Mouse (Mus musculus): ENCODE results near the gene Polr2g. TPM values are rescaled to one million over a fixed set of nuclear protein-coding genes. Genes with fewer than 3 reads are reported as not detected.

Gene Polr2g
- polyA plus RNA-seq, 1 experiment from 2014 or later, result 141 TPM

- Histone ChIP-seq H3K9ac (replicated peaks; ENCODE audit: low read depth, low read length) (peak within 1 kb of the TSS; percentile 90), H3K36me3 (ENCODE audit: control insufficient read depth, insufficient read depth, low read length) (peaks cover 18% of the 10 kb centered on the region), H3K27me3 (ENCODE audit: control insufficient read depth, insufficient read depth, low read length) (no peaks in the 10 kb centered on the region), H3K4me2 (ENCODE audit: low read depth, low read length) (peak within 1 kb of the TSS; percentile 98), H3K9me3 (ENCODE audit: control insufficient read depth, low read length) (no peaks in the 10 kb centered on the region), H3K27ac (ENCODE audit: low read depth, low read length) (peak within 1 kb of the TSS; percentile 98), H3K4me3 (ENCODE audit: low read depth, low read length) (peak within 1 kb of the TSS; percentile 99), H3K4me1 (ENCODE audit: control insufficient read depth, insufficient read depth, low read length) (peaks cover 50% of the 10 kb centered on the region)
- WGBS, result under 1% methylated on average over 81 of the region's 83 CpGs
- peak; percentile 97 for ATAC-seq (ENCODE audit: low read depth)
Measured at GRCm38 (mm10) chr19:8819596-8820423, 21.4 kb upstream of the Polr2g start, which contains the start of gene Hnrnpul2. Gene Hnrnpul2, plus strand, starts transcription at chr19:8820010.

GRCm38 (mm10) chr19:8818801-8819595, 20.6 kb upstream of the Polr2g start, which contains the start of gene Ttc9c:
Gene Ttc9c, minus strand, starts transcription at chr19:8819333.
- peaks cover 50% of the 10 kb centered on the region for H3K4me1 ChIP-seq (ENCODE audit: control insufficient read depth, insufficient read depth, low read length)
- peak within 1 kb of the TSS; percentile 98 for H3K27ac ChIP-seq (ENCODE audit: low read depth, low read length)
- peak within 1 kb of the TSS; percentile 99 for H3K4me3 ChIP-seq (ENCODE audit: low read depth, low read length)
- no peaks in the 10 kb centered on the region for H3K27me3 ChIP-seq (ENCODE audit: control insufficient read depth, insufficient read depth, low read length)
- WGBS, result under 1% methylated on average over 33 of the region's 33 CpGs
- ATAC-seq (ENCODE audit: low read depth), result peak; percentile 95
- H3K4me2 ChIP-seq (ENCODE audit: low read depth, low read length), result peak within 1 kb of the TSS; percentile 98
- H3K9ac ChIP-seq (replicated peaks; ENCODE audit: low read depth, low read length), result peak within 1 kb of the TSS; percentile 90
- H3K36me3 ChIP-seq (ENCODE audit: control insufficient read depth, insufficient read depth, low read length), result peaks cover 15% of the 10 kb centered on the region
- no peaks in the 10 kb centered on the region for H3K9me3 ChIP-seq (ENCODE audit: control insufficient read depth, low read length)

DNA sequence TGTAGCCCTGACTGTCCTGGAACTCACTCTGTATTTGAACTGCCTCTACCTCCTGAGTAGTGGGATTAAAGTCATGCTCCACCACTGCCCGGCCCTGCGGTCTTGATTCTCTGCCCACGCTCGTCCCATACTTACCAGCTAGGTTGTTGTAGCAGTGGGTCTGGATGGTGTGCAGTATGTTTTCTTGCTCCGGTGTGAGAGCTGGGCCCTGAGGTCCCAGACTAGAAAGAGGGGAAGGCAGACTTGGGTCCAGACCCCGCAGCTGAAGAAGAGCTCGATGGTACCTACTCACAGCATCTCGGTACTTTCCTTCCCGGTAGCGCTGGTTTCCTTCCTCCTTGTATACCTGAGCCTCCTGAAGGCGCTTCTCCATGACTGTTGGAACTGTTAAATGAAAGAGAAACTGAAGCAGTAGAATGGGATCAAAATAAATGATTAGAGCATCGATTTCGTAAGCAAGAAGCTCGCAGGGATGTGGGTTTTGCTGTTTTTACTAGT, 20.0 kb upstream of the Polr2g start:
- Histone ChIP-seq H3K4me2 (ENCODE audit: low read depth, low read length) (peak overlapping the region; percentile 98), H3K9ac (replicated peaks; ENCODE audit: low read depth, low read length) (peak overlapping the region; percentile 65), H3K4me3 (ENCODE audit: low read depth, low read length) (peak overlapping the region; percentile 99), H3K36me3 (ENCODE audit: control insufficient read depth, insufficient read depth, low read length) (peaks cover 14% of the 10 kb centered on the region), H3K27ac (ENCODE audit: low read depth, low read length) (peak overlapping the region; percentile 98), H3K27me3 (ENCODE audit: control insufficient read depth, insufficient read depth, low read length) (no peaks in the 10 kb centered on the region), H3K4me1 (ENCODE audit: control insufficient read depth, insufficient read depth, low read length) (peaks cover 50% of the 10 kb centered on the region), H3K9me3 (ENCODE audit: control insufficient read depth, low read length) (no peaks in the 10 kb centered on the region)
- no peak for ATAC-seq (ENCODE audit: low read depth)
- WGBS, result 38% methylated on average over 14 of the region's 14 CpGs

GRCm38 (mm10) chr19:8817001-8817400, 18.6 kb upstream of the Polr2g start:
- no peak overlapping the region for H3K27ac ChIP-seq (ENCODE audit: low read depth, low read length)
- H3K4me2 ChIP-seq (ENCODE audit: low read depth, low read length), result peak overlapping the region; percentile 7; the same call in 1 of the 2 replicates
- ATAC-seq (ENCODE audit: low read depth), result no peak
- no peak overlapping the region for H3K9ac ChIP-seq (replicated peaks; ENCODE audit: low read depth, low read length)
- peaks cover 37% of the 10 kb centered on the region for H3K4me1 ChIP-seq (ENCODE audit: control insufficient read depth, insufficient read depth, low read length)
- no peak overlapping the region for H3K4me3 ChIP-seq (ENCODE audit: low read depth, low read length)
- H3K36me3 ChIP-seq (ENCODE audit: control insufficient read depth, insufficient read depth, low read length), result peaks cover 22% of the 10 kb centered on the region
- H3K27me3 ChIP-seq (ENCODE audit: control insufficient read depth, insufficient read depth, low read length), result no peaks in the 10 kb centered on the region
- 84% methylated on average over 3 of the region's 3 CpGs for WGBS
- no peaks in the 10 kb centered on the region for H3K9me3 ChIP-seq (ENCODE audit: control insufficient read depth, low read length)

- peaks cover 29% of the 10 kb centered on the region for H3K4me1 ChIP-seq (ENCODE audit: control insufficient read depth, insufficient read depth, low read length)
- 63% methylated on average over 11 of the region's 11 CpGs for WGBS
- no peak overlapping the region for H3K9ac ChIP-seq (replicated peaks; ENCODE audit: low read depth, low read length)
- no peak overlapping the region for H3K4me3 ChIP-seq (ENCODE audit: low read depth, low read length)
- H3K36me3 ChIP-seq (ENCODE audit: control insufficient read depth, insufficient read depth, low read length), result peaks cover 29% of the 10 kb centered on the region
- no peaks in the 10 kb centered on the region for H3K9me3 ChIP-seq (ENCODE audit: control insufficient read depth, low read length)
- no peak overlapping the region for H3K27ac ChIP-seq (ENCODE audit: low read depth, low read length)
- no peaks in the 10 kb centered on the region for H3K27me3 ChIP-seq (ENCODE audit: control insufficient read depth, insufficient read depth, low read length)
- ATAC-seq (ENCODE audit: low read depth), result no peak
- 0 out of 2 replicates have a peak overlapping the region, but pooled peaks have one; percentile 11 for H3K4me2 ChIP-seq (ENCODE audit: low read depth, low read length)
Measured at GRCm38 (mm10) chr19:8815812-8816211, 17.4 kb upstream of the Polr2g start.

GRCm38 (mm10) chr19:8806810-8807209, 8.4 kb upstream of the Polr2g start:
- 98% methylated on average over 5 of the region's 5 CpGs for WGBS
- H3K4me2 ChIP-seq (ENCODE audit: low read depth, low read length), result no peak overlapping the region
- peaks cover 24% of the 10 kb centered on the region; the same call in 1 of the 2 replicates for H3K36me3 ChIP-seq (ENCODE audit: control insufficient read depth, insufficient read depth, low read length)
- no peaks in the 10 kb centered on the region for H3K9me3 ChIP-seq (ENCODE audit: control insufficient read depth, low read length)
- no peak overlapping the region for H3K27ac ChIP-seq (ENCODE audit: low read depth, low read length)
- peaks cover 6% of the 10 kb centered on the region; the same call in 1 of the 2 replicates for H3K4me1 ChIP-seq (ENCODE audit: control insufficient read depth, insufficient read depth, low read length)
- no peak for ATAC-seq (ENCODE audit: low read depth)
- H3K27me3 ChIP-seq (ENCODE audit: control insufficient read depth, insufficient read depth, low read length), result no peaks in the 10 kb centered on the region
- H3K4me3 ChIP-seq (ENCODE audit: low read depth, low read length), result no peak overlapping the region
- H3K9ac ChIP-seq (replicated peaks; ENCODE audit: low read depth, low read length), result no peak overlapping the region

DNA sequence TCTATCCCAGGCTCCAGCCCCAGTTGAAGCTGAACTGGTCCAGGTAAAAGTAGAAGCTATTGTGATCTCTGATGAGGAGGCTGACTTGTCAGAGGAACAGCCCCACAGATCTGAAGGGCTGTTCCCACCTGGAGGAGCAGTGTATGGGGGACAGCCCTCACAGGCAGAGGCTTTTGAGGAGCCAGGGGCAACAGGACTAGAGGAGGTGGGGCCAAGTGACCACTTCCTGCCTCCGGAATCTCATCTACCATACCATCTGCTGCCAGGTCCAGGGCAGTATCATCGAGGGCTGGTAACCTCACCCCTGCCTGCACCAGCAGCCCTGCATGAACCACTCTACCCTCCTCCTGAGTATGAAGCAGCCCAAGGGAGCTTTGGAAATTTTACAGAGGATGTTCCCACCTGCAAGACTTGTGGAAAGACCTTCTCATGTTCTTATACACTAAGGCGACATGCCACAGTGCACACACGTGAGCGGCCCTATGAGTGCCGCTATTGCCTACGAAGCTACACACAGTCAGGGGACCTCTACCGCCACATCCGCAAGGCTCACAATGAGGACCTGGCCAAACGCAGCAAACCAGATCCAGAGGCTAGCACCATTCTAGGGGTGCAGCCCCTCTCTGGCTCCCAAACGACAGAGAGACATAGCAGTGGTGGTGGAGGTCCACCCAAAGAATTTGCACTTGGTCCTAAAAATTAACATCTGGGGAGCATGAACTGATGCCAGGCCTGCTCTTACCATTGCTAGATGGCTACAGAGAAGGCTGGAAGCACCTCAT, 5.7 kb upstream of the Polr2g start:
- H3K4me1 ChIP-seq (ENCODE audit: control insufficient read depth, insufficient read depth, low read length), result peaks cover 6% of the 10 kb centered on the region; the same call in 1 of the 2 replicates

GRCm38 (mm10) chr19:8803204-8803780, 4.9 kb upstream of the Polr2g start:
- Histone ChIP-seq H3K4me3 (ENCODE audit: low read depth, low read length) (no peak overlapping the region), H3K36me3 (ENCODE audit: control insufficient read depth, insufficient read depth, low read length) (peaks cover 11% of the 10 kb centered on the region; the same call in 1 of the 2 replicates), H3K4me2 (ENCODE audit: low read depth, low read length) (peak overlapping the region; percentile 86), H3K9ac (replicated peaks; ENCODE audit: low read depth, low read length) (no peak overlapping the region), H3K9me3 (ENCODE audit: control insufficient read depth, low read length) (no peaks in the 10 kb centered on the region), H3K27ac (ENCODE audit: low read depth, low read length) (peak overlapping the region; percentile 77), H3K27me3 (ENCODE audit: control insufficient read depth, insufficient read depth, low read length) (no peaks in the 10 kb centered on the region), H3K4me1 (ENCODE audit: control insufficient read depth, insufficient read depth, low read length) (peaks cover 6% of the 10 kb centered on the region; the same call in 1 of the 2 replicates)
- ATAC-seq (ENCODE audit: low read depth), result no peak
- WGBS, result 89% methylated on average over 9 of the region's 9 CpGs

More for the DNA sequence above, 5.7 kb upstream of the Polr2g start:
- H3K4me3 ChIP-seq (ENCODE audit: low read depth, low read length), result no peak overlapping the region
- WGBS, result 93% methylated on average over 11 of the region's 11 CpGs
- no peak for ATAC-seq (ENCODE audit: low read depth)
- H3K27me3 ChIP-seq (ENCODE audit: control insufficient read depth, insufficient read depth, low read length), result no peaks in the 10 kb centered on the region
- no peak overlapping the region for H3K4me2 ChIP-seq (ENCODE audit: low read depth, low read length)
- H3K9ac ChIP-seq (replicated peaks; ENCODE audit: low read depth, low read length), result no peak overlapping the region
- H3K9me3 ChIP-seq (ENCODE audit: control insufficient read depth, low read length), result no peaks in the 10 kb centered on the region
- H3K36me3 ChIP-seq (ENCODE audit: control insufficient read depth, insufficient read depth, low read length), result peaks cover 11% of the 10 kb centered on the region; the same call in 1 of the 2 replicates
- no peak overlapping the region for H3K27ac ChIP-seq (ENCODE audit: low read depth, low read length)
